Comparison of ENCODE assay signal across 11 mouse cellular contexts in the genomic region with DNA sequence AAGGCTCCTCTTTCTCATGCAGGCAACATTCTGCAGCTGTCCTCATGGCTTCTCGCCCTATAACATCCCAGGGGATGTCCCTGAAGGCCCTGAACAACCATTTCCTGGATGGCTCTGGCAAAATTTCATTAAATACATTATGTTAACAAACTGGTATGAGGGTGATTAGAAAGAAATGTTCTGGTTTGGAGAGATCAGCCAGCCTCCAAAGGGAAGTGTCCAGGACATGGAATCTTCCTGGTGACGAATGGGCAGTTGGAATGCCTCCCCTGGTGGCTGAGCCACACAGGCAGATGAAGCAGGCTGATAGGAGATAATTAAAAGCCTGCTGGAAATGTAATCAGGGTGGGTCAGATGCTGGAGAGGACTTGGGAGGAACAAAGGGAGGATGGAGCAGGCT. TPM values are rescaled to one million over a fixed set of nuclear protein-coding genes. Genes with fewer than 3 reads are reported as not detected.
DNase-seq lines count a peak whose midpoint lies in the region; ATAC-seq and TF ChIP-seq lines count a peak whose summit lies in the region.
"Had no signal": no experiment of that assay in that cellular context is flagged by ENCODE, and none has a peak within 500 bp of the region (broad histone marks: within the 10 kb centered on the region; RNA-seq: fewer than 3 reads in every experiment).

No protein-coding gene starts in this region.

- H3K27ac ChIP-seq in gastrocnemius, adult 2 months, result no peak overlapping the region
- H3K27ac ChIP-seq in hindbrain, embryonic 11.5 days (ENCODE audit: low read depth, low read length), result peak overlapping the region; percentile 56; the same call in 1 of the 2 replicates

- CTCF ChIA-PET in Patski (lab: Charles Lee), result interaction anchor here (1.6 to 2.3 kb wide), 2 partner anchors 13 to 91 kb away, joined by 4 to 6 read pairs; no protein-coding TSS in a partner anchor

- no peak overlapping the region for H3K9ac ChIP-seq in hindbrain, embryonic 11.5 days (ENCODE audit: low read depth, low read length)

- H3K4me2 ChIP-seq in hindbrain, embryonic 11.5 days (replicated peaks; ENCODE audit: low read depth, low read length), result no peak overlapping the region

- peak overlapping the region; percentile 17; the same call in 1 of the 2 replicates for H3K4me3 ChIP-seq in gastrocnemius, adult 2 months
- no peak overlapping the region for H3K4me3 ChIP-seq in hindbrain, embryonic 11.5 days (ENCODE audit: low read depth, low read length)

- H3K9me3 ChIP-seq in hindbrain, embryonic 11.5 days (ENCODE audit: control insufficient read depth, low read length), result no peaks in the 10 kb centered on the region

- 48% methylated on average over 2 of the region's 2 CpGs for WGBS in hindbrain, embryonic 11.5 days

- DNase-seq in gastrocnemius, adult 2 months, result peak; percentile 46
- DNase-seq in gastrocnemius, postnatal 25 days, result no peak
- DNase-seq in Patski (ENCODE audit: low read depth, low spot score), result no peak
- no peak for DNase-seq in hindbrain, embryonic 11.5 days (ENCODE audit: low spot score)
- DNase-seq in lung, postnatal 25 days (ENCODE audit: low spot score), result peak; percentile 39
- no peak for DNase-seq in spleen, adult 12 weeks (ENCODE audit: low spot score)
- no peak for DNase-seq in right cerebral cortex, postnatal 25 days
- DNase-seq in left cerebral cortex, postnatal 36 days (ENCODE audit: low spot score in 2 of 2), result no peak
- DNase-seq: cerebellum, adult 9-10 months; liver; thymus, postnatal 25 days had no signal

- peak; percentile 44 for ATAC-seq in Patski
- no peak for ATAC-seq in hindbrain, embryonic 11.5 days (ENCODE audit: low FRiP score)

- intact Hi-C loops in gastrocnemius, adult 2 months (cut with DNase I), result no loop called here
- intact Hi-C loops in left cerebral cortex, postnatal 36 days (cut with DNase I), result no loop called here

- H3K36me3 ChIP-seq in hindbrain, embryonic 11.5 days (ENCODE audit: control insufficient read depth, insufficient read depth, low read length), result no peaks in the 10 kb centered on the region

- peaks cover 16% of the 10 kb centered on the region for H3K4me1 ChIP-seq in hindbrain, embryonic 11.5 days (replicated peaks; ENCODE audit: control insufficient read depth, insufficient read depth, low read length)

- H3K27me3 ChIP-seq in Patski, result no peaks in the 10 kb centered on the region
- no peaks in the 10 kb centered on the region for H3K27me3 ChIP-seq in hindbrain, embryonic 11.5 days (ENCODE audit: control insufficient read depth, insufficient read depth, low read length)

- POLR2A ChIA-PET in Patski (lab: Charles Lee), result interaction anchor here (0.5 kb wide), 1 partner anchor 18 kb away, joined by 3 read pairs; no protein-coding TSS in a partner anchor

- peak; percentile 45 for TF ChIP-seq CTCF in gastrocnemius, adult 2 months (IDR thresholded peaks at IDR 0.05)
- TF ChIP-seq CTCF in Patski (IDR thresholded peaks at IDR 0.05), result no peak

- in situ Hi-C loops in Patski (cut with MboI; ENCODE audit: low pct_unique_long_range_greater_than_20kb), result no loop called here

RNA-seq across cellular contexts. Expression of a gene that starts 27.3 kb away (rescaled TPM):
- total RNA-seq in gastrocnemius, adult 2 months (2021), result 10 to 100 TPM; 90.1 to 99.7 TPM
- 10 to 100 TPM; 74.9 to 77.3 TPM for total RNA-seq in gastrocnemius, postnatal 25 days (2021)
- polyA plus RNA-seq in Patski (2021), result 38.6 TPM
- 67.1 and 73.3 TPM in 2 replicates for polyA plus RNA-seq in hindbrain, embryonic 11.5 days (2014; fragmentation: Nextera tagmentation; extraction: Ambion mirVana)
- 100 to 1,000 TPM; 117 to 118 TPM for total RNA-seq in left cerebral cortex, postnatal 36 days (2021)

Comparison
In these comparisons a context has a peak if more than half of its experiments do, and no peak if none do; other contexts are left out.
1. DNase-seq: peak in gastrocnemius, adult 2 months (single experiment) and lung, postnatal 25 days (single experiment); none in gastrocnemius, postnatal 25 days (single experiment), Patski (single experiment), hindbrain, embryonic 11.5 days (single experiment), spleen, adult 12 weeks (single experiment), right cerebral cortex, postnatal 25 days (single experiment) and left cerebral cortex, postnatal 36 days (0 of 2).